Mouse (Mus musculus) R1 (cell line): ENCODE data around the gene Zfp536.
"Not testable (repeated sequence)": the region's sequence is repeated elsewhere in the genome, so short reads cannot be mapped to it uniquely, and the experiment has no call there.

Experiments
- DNase-seq: peaks from one replicate; pipeline ENCODE4 v3.0.0-alpha.2; 2018; ENCODE audit warnings: low read depth, low spot score

Gene Zfp536

DNA sequence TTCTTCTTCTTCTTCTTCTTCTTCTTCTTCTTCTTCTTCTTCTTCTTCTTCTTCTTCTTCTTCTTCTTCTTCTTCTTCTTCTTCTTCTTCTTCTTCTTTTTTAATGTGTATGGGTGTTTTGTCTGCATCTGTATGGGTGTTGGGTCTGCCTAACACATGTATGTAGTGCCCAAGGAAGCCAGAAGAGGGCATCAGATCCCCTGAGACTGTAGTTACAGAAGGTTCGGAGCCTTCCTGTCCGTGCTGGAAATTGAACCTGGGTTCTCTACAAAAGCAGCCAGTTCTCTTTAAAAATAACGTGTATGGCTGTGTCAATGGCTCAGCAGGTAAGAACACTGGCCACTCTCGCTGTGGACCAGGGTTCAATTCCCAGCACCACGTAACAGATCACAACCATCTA is 167.0 kb downstream of the Zfp536 start:
- DNase-seq, result peak; percentile 50

DNA sequence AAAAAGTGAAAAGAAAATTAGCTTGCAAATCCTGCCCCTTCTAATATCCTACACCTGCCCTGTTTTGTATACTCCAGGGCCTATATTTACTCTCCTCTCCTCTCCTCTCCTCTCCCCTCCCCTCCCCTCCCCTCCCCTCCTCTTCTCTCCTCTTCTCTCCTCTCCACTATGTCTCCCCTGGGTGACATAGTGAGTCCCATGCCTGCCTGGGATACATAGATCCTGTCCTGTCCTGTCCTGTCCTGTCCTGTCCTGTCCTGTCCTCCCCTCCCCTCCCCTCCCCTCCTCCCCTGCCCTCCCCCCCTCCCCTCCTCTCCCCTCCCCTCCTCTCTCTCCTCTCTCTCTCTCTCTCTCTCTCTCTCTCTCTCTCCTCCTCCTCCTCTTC is 169.9 kb downstream of the Zfp536 start:
- not testable (repeated sequence) for DNase-seq

DNA sequence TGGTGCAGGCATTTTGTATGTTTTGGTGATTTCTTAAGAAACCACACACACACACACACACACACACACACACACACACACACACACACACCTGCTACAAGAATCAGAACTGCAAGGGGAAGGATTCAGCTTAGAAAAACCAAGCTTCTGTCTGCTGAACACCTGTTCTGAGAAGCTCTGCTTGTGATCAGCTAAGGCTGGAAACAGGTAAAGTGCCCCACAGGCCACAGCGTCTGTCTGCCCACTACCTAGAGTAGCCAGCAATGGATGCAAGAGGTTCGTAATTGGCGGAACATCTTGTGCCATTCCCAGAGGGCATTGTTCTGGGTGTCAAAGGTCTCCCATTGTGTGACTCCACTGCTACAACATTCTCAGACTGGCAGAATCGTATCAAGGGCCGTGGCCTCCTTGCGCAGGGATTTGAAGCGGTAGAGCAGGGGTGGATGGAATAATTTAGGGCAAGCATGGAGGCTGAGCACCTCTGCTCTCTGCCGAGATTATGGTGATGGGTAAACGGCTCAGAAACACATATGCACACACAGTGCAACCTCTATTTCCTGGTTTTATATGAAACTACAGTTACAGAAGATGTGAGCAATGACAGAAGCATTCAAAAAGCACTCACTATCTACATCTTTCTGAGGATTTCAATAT is 170.4 kb downstream of the Zfp536 start:
- DNase-seq, result no peak

DNA sequence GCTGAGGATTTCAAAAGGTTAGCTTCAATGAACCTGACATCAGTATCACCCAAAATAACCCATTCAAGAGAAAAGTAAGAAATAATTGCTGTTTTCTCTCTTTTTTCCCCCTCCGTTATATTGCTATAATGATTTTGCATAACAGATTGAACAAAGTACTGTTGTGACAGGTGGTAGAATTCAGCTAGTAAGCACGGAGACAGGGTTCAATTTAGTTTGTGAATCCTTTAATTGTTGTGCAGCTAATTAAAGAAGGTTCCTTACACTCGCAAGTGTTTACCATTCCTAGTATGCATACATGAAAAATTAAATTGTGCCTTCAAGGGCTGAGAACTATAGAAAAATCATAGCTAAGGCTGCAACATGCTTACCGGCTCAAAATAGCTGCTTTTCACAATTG is 173.1 kb downstream of the Zfp536 start:
- DNase-seq, result no peak

DNA sequence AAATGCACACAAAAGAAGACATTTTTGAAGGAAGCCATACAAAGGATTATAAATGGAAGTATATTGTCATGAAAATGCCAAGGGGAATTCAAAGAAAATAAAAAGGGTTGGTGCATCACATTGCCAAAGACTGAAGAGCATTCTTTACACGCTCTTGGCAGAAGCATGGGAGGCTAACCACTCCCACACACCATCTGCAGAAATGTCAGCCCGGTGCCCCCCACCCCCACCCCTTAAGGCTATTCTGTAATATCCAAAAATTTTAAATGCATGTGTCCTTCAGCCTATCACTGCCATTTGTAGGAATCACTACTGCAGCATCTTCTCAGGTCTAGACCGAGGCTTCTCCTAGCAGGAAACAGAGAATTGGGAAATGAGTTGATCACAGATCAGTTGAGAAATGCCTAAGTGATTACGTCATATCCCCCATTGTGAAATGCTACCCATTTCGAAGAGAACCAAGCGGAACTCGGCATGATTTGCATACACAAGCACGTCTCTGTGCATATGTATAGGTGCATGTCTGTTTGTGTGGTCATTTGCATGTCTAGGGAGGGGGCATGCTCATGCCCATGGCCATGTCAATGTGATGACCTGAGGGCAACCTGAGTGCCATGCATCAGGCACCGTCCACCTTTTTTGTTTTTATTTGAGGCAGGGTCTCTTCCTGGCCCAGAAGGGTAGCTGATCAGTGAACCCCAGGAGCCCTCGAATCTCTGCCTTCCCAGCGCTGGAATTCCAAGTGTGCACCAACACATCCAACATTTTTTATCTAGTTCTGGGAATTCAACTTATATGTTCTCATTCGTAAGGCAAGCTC is 179.0 kb downstream of the Zfp536 start:
- peak; percentile 75 for DNase-seq

DNA sequence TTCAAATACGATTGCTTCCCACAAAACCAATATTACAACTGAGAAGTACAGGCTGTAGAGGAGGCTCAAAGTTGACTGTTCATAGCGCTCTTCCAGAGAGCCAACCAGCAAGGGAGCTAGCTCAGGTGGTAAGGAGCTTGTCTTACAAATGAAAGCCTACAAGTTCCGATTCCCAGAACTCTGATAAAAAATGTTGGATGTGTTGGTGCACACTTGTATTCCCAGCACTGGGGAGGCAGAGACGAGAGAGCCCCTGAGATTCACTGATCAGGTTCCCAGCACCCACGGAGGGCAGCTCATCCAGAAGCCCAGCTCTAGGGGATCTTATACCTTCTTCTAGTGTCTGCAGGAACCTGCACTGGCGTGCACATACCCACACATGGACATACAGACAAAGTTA is 179.9 kb downstream of the Zfp536 start:
- no peak for DNase-seq

DNA sequence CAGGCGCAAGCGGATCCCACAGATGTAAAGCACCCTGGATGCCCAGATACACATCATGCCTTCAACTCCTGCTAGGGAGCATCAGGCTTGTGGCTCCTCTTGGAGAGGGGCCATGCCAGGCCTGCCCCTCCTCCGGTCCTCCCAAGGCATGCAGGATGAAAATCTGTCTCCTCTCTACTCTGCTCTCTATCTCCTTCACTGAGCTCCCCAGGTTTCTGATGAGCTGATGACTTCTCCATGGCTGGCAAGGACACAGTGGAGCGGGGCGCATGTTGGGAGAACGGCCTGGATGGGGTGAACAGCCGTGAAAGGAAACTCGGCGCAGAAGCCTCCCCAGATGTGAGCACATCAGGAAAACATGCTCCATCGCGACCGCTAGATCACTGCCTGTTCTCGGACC is 186.7 kb downstream of the Zfp536 start:
- DNase-seq, result no peak

DNA sequence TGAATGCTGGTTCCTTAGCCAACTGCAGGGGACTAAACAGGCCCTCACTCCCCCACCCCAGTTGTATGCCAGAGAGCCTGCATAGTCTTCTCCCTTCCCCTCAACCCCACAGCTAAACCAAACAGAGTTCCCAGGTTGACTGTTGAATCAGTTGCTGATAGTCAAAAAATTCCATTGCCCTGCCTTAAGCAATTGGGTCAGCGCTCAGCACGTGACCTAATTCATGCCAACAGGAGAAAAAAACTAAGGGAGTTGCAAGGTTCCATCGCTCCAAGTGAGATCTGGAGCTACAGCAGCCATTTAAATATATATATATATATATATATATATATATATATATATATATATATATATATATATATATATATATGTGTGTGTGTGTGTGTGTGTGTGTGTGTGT is 192.2 kb downstream of the Zfp536 start:
- DNase-seq, result no peak

DNA sequence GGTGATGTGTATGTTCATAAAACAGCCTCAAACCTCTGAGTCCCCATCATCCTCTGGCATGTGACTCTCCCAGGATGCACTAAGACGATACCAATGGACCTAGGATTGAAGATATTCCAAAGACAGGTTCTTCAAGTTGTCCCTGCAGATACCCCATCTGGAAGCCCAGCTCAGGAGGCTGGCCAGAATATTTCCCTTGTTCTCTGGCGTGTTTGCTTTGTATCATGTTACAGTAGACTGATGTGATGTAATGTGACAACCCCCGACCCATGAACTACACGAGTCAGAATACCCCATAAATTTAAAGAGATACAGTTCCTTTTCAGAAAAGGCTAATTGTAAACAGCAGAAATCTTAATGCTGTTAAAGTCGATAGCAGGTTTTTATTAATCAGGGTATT is 192.9 kb downstream of the Zfp536 start:
- DNase-seq, result no peak

DNA sequence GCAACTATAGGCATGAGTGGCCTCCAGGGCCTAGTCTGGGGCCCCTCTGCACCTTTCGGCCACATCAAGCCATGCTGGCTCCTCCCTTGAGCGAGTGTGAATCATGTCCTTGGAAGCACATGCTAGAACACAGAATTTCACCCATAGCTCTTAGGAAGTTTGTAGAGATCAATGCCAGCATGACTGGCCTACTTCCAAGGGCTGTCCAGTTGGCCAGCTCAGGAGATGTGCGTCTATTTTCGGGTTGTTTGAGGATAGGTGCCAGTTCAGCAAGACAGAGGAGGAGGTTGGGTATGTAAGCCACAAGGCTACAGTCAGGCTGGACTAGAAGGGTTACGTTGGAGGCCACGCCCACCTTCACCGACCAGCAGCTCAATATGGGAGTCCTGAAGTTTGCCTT is 201.4 kb downstream of the Zfp536 start:
- no peak for DNase-seq

DNA sequence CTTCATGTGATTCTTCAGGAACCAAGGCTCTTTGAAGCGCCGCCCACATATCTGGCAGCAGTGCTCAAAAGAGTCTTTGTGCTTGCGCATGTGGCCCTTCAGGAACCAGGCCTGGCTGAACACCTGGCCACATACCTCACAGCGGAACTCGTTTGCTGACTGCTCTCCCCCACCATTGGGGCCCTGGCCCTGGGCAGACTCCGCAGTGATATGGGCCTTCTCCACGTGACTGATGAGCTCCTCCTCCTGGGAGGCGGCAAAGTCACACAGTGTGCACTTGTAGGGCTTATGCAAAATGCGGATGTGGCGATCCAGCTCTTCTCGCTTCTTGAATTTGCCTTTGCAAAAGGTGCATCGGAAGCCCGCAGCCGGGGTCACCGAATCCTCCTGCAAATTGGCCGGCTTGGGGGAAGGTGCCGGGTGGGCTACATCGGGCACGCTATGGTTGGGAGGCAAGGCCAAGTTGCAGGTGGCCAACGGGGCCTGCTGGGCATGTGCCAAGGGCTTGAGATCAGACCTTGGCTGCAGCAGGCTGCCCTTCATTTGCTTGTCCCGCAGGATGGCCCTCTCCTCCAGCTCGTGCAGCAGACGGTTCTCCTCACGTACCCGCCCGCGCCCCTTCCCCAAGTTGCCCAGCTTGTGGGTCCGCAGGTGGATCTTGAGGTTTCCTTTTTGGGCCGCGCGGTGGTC is 204.5 kb downstream of the Zfp536 start:
- peak; percentile 70 for DNase-seq

DNA sequence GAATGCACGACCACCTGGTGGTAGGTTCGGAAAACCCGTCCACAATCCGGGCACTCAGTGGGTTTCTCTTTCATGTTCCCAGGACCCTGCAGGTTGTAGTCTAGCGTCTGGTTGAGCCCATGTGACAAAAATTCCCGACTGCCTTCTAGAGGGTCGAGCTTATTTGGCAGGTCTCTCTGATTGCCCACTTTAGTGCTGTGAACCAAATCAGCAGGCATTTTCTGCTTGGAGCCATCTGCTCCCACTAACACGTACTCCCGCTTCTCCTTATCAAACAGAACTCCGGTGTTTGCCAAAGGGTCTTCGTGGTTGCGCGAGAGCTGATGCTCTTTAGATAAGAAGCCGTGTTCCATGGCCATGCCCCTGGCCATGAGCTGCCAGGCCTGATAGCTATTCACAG is 205.4 kb downstream of the Zfp536 start:
- peak; percentile 20 for DNase-seq

DNA sequence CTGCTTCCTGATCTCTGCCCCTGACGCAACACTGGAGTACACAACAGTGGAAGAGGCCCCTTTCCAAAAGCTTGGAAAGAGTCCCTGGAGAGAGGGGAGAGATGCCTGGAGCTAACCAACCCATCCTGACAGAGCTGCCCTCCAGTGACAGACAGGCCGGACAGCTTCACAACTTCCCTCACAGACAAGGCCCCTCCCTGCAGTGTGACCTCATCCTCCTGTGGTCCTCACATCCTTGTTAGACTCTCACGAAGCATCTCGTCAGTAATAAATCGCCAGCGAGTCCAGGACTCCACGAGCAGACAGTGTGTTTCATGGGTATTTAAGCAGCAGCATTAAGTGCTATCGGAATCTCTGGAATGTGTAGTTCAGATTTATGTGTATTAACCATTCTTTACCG is 207.4 kb downstream of the Zfp536 start:
- DNase-seq, result no peak

DNA sequence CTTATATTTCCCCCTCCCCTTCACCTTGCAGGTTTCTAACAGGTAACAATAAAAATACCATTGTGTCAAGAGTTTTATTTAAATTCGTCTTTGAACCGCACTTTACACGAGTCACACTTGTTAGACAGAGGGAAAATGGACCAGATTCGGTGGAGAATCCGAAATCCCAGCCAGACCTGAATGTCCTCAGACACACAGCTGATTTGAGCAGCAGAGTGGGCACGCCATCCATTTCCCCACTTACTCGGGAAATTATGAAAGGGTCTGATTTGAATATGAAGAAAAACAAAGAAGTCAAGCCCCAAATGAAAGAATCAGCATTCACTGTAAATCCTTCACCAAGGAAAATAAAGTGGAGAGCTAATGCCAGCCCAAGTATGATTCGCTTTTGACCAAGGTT is 208.1 kb downstream of the Zfp536 start:
- DNase-seq, result no peak

DNA sequence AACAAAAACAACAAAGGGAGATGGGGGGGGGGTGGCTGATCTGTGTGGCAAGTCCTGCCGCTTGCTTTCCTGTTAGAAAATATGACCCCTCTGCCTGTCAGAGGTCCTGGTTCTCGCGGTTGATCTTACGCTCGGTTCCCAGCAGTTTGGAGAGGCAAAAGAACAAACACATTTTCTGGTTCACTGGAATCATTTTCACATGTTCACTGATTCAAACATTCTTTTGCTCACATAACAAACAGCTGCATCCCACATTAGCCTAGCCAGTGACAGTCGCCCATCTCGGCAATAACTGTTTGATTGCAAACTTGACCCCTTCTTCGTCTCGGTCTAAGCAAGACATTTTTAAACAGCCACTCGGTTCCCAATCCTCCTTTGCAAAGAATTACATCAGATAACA is 208.8 kb downstream of the Zfp536 start:
- DNase-seq, result no peak

DNA sequence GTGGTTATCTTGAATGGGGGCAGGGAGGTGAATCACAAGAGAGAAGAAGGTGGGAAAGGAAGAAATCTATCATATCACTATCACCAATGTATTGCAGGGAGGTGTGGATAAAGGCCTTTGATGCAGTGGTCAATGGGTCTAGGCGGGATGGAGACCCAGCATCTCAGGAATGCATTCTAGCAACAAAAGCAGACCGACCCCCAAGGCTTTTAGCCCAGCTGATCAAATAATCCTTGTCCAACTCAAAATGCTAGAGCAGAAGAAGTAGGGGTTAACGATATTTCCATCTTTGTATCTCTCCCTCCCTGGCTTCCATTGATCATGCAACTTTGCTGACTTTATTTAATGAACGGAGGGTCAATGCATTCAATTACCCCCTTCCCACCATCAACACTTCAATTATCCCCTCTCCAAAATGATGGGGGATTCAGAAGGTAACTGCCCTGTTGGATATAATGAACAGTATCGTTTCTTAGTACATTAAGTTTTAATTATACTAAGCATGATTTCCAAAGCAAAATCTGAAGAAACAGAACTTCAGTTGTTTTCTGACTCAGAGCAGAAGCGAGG is 209.5 kb downstream of the Zfp536 start:
- DNase-seq, result no peak

DNA sequence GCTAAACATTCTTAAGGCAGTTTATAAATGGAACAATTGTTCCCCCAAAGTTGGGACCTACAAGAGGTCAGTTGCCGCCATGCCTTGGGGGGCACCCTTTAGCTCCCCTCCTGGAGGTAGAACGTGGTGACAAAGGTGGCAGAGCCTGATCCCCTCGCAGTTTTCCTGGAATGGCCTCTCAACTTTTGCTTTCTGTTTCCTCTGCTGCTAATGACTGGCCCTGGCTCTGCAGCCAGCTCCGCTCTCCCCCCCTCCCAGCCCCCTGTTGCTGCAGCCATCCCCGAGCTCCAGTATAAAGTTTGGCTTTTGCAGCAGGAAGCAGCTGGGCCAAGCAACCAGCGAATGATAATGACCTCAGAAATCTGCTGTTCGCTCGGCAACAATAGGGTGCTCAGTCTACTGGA is 210.3 kb downstream of the Zfp536 start:
- DNase-seq, result peak; percentile 23

DNA sequence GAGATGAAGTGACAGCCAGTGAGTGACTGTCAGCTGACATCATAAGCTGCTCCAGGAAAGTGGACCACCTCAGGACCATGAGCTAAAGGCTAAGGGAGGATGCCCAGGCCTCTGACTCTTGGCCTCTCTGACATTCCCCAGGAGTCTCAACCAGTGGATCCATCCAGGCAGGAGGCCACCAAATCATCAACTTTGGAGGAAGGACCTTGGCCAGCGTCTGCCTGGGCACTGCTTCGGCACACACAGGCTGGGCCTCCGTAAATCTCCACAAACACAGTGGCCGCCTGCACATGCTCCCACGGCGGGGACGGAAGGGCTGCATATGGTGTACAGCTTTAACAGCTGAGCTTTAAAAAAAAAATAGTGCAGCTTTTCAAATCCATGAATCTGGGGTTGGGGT is 210.9 kb downstream of the Zfp536 start:
- DNase-seq, result no peak

DNA sequence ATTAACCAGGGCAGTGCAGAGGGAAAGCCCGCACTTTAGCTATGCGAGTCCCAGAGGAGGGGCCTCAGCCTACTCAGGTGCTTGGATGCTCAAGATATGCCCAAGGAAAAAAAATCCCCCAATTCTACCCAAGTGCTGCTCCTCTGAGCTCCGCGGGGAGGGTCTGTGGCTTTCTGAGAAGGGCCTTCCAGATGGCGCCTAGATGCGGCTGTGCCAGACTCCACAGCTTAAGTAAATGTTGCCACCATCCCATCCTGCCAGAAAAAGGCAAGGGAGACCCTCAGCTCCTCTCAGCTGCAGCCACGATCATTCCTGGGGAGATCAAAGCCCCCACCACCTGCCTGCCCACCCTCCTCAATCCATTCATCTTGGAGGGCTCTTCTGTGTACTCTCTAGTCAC is 212.9 kb downstream of the Zfp536 start:
- no peak for DNase-seq

DNA sequence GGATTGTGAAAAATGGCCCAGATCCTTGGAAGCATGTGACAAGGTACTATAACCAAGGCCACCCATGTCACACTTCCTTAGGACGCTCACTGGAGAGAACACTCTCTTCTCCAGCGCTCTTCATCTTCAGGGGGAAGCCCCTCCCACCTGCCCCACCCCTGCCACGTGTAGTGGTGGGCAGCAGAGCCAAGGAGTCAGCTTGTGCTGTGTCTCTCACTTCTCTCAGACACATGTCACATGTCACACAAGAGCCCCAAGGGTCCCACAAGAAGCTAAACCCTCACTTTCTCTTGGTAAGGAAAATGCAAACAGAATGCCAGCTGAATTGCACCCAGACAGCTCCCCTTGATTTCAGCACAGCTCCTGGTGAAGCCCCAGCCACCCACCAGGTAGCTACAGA is 213.6 kb downstream of the Zfp536 start:
- DNase-seq, result no peak

DNA sequence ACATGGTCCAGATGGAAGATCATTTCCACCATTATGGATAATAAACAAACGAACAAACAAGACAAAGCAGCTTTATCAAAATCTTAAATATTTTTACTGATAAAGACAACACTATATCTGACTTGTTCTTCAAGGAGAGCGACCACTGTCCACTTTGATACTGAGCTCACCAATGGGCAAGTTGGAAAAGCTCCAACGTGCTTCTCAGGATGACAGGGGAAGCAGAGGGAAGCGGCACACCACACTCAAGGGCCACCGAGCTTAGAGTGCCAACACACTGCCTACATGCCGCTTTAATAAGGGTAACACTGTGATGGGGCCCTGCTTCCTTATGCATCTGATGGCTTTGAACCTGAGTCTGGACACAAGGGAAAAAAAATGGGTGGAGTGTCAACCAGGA is 214.1 kb downstream of the Zfp536 start:
- DNase-seq, result no peak

DNA sequence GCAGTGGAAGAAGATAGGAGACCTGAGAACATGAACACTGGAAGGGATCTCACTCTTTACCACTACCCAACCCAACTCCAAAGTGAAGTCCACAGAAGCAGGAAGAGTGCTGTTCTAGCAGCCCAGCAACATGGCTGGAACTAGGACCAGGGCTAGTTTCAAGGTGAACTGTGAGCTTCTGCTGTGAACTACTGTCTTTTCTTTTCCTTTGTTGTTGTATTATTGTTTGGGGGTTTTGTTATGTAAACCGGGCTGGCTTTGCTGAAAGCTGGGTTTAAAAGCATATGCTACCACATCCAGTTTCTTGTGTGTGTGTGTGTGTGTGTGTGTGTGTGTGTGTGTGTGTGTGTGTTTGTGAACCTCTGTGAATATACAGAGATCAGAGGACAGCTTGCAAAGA is 216.6 kb downstream of the Zfp536 start:
- peak; percentile 58 for DNase-seq

DNA sequence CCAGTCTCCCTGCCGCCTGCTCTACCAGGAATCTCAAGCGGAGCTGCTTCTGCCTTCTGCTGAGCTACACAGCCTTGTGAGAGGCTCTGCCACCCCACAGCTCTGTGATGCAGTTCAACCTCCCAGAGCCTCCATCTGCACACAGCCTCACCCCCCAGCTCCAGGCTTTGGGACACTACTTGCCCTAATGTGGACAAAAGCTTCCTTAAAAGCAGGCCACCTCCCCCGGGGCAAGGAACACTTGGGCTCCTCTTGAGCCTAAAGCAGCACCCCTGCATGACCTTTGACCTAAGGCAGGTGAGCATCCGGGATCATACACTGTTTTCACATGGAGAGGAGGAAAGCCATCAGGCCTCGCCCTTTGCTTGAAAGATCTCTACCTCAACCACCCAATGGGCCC is 219.0 kb downstream of the Zfp536 start:
- DNase-seq, result peak; percentile 28
